In the genomic region with DNA sequence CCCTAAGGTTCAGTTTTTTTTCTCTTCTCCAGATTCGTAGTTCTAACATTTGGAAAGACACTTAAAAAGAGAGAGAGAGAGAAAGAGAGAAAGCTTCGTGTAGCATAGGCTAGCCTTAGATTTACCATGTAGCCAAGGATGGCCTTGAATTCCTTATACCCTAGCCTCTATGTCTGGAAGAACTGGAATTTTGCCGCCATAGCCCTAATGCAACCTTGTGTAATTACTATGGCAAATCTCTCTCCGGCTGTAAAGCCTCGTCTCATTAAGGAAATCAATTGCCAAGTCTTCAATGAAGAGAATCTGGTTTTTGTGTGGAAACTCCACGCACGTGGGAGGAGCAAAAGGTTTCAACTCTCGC, we compare ENCODE assay signal across 7 mouse cellular contexts. TPM values are rescaled to one million over a fixed set of nuclear protein-coding genes. Genes with fewer than 3 reads are reported as not detected.
A peak's percentile ranks its signal among the peaks of the same experiment; 100 is the strongest.
DNase-seq lines count a peak whose midpoint lies in the region; ATAC-seq and TF ChIP-seq lines count a peak whose summit lies in the region.

No protein-coding gene starts in this region.

- 21% methylated on average over 8 of the region's 8 CpGs for WGBS in lung, embryonic 15.5 days
- WGBS in forebrain, embryonic 11.5 days: 16% methylated on average over 8 of the region's 8 CpGs
- 19% methylated on average over 8 of the region's 8 CpGs for WGBS in intestine, postnatal 0 days
- WGBS in neural tube, embryonic 15.5 days: 16% methylated on average over 8 of the region's 8 CpGs

- H3K27me3 ChIP-seq in lung, embryonic 15.5 days: peaks cover 10% of the 10 kb centered on the region
- H3K27me3 ChIP-seq in forebrain, embryonic 11.5 days (ENCODE audit: control insufficient read depth, insufficient read depth, low read length): no peaks in the 10 kb centered on the region
- H3K27me3 ChIP-seq in intestine, postnatal 0 days (replicated peaks; ENCODE audit: control insufficient read depth, insufficient read depth, low read length): no peaks in the 10 kb centered on the region
- no peaks in the 10 kb centered on the region for H3K27me3 ChIP-seq in neural tube, embryonic 15.5 days (replicated peaks)

- intact Hi-C loops in left cerebral cortex, postnatal 14 days (cut with DNase I): loop anchor here (10.0 kb wide), 1 partner anchor 326 kb away; a partner anchor contains a TSS

- no peaks in the 10 kb centered on the region for H3K9me3 ChIP-seq in lung, embryonic 15.5 days
- H3K9me3 ChIP-seq in forebrain, embryonic 11.5 days (ENCODE audit: control insufficient read depth, low read length): no peaks in the 10 kb centered on the region
- no peaks in the 10 kb centered on the region for H3K9me3 ChIP-seq in intestine, postnatal 0 days (ENCODE audit: control insufficient read depth)
- no peaks in the 10 kb centered on the region for H3K9me3 ChIP-seq in neural tube, embryonic 15.5 days (replicated peaks)

- no peaks in the 10 kb centered on the region for H3K36me3 ChIP-seq in lung, embryonic 15.5 days
- H3K36me3 ChIP-seq in forebrain, embryonic 11.5 days (ENCODE audit: control insufficient read depth, insufficient read depth, low read length): no peaks in the 10 kb centered on the region
- no peaks in the 10 kb centered on the region for H3K36me3 ChIP-seq in intestine, postnatal 0 days (ENCODE audit: control insufficient read depth, insufficient read depth)
- no peaks in the 10 kb centered on the region for H3K36me3 ChIP-seq in neural tube, embryonic 15.5 days

- no peak for ATAC-seq in lung, embryonic 15.5 days (ENCODE audit: borderline replicate concordance, extremely low read depth, low FRiP score, low TSS enrichment)
- peak; percentile 32; the same call in 1 of the 2 replicates for ATAC-seq in forebrain, embryonic 11.5 days (replicated peaks; ENCODE audit: low FRiP score)
- peak; percentile 9; the same call in 1 of the 2 replicates for ATAC-seq in intestine, postnatal 0 days
- ATAC-seq in neural tube, embryonic 15.5 days (ENCODE audit: low FRiP score): peak; percentile 32; the same call in 1 of the 2 replicates

- H3K4me1 ChIP-seq in lung, embryonic 15.5 days: 0 out of 2 replicates have a peak, but pooled peaks cover 5% of the 10 kb centered on the region
- no peaks in the 10 kb centered on the region for H3K4me1 ChIP-seq in forebrain, embryonic 11.5 days (replicated peaks; ENCODE audit: control insufficient read depth, insufficient read depth, low read length)
- no peaks in the 10 kb centered on the region for H3K4me1 ChIP-seq in intestine, postnatal 0 days (replicated peaks; ENCODE audit: control insufficient read depth, insufficient read depth, low read length)
- peaks cover 19% of the 10 kb centered on the region for H3K4me1 ChIP-seq in neural tube, embryonic 15.5 days

- no peak overlapping the region for H3K9ac ChIP-seq in lung, embryonic 15.5 days
- no peak overlapping the region for H3K9ac ChIP-seq in forebrain, embryonic 11.5 days (ENCODE audit: low read length)
- no peak overlapping the region for H3K9ac ChIP-seq in intestine, postnatal 0 days (ENCODE audit: low read depth, low read length)
- H3K9ac ChIP-seq in neural tube, embryonic 15.5 days (replicated peaks): peak overlapping the region; percentile 76; the same call in 1 of the 2 replicates

- no peak for DNase-seq in lung, postnatal 14 days
- DNase-seq in forebrain, embryonic 11.5 days (ENCODE audit: low spot score): no peak
- DNase-seq in cerebellum, adult 11-12 months: no peak
- no peak for DNase-seq in left cerebral cortex, postnatal 14 days (ENCODE audit: low spot score in 2 of 2)

- H3K27ac ChIP-seq in lung, embryonic 15.5 days: no peak overlapping the region
- H3K27ac ChIP-seq in forebrain, embryonic 11.5 days (ENCODE audit: low read depth, low read length): no peak overlapping the region
- H3K27ac ChIP-seq in intestine, postnatal 0 days (ENCODE audit: low read depth, low read length): no peak overlapping the region
- peak overlapping the region; percentile 86 for H3K27ac ChIP-seq in neural tube, embryonic 15.5 days (replicated peaks)

- H3K4me2 ChIP-seq in lung, embryonic 15.5 days: peak overlapping the region; percentile 90
- peak overlapping the region; percentile 60 for H3K4me2 ChIP-seq in forebrain, embryonic 11.5 days (ENCODE audit: low read depth, low read length, severe bottlenecking)
- H3K4me2 ChIP-seq in intestine, postnatal 0 days (replicated peaks; ENCODE audit: low read depth): peak overlapping the region; percentile 88
- H3K4me2 ChIP-seq in neural tube, embryonic 15.5 days: peak overlapping the region; percentile 75

- no peak for TF ChIP-seq CTCF in intestine, postnatal 0 days (IDR thresholded peaks at IDR 0.05; ENCODE audit: low read depth)

- H3K4me3 ChIP-seq in lung, embryonic 15.5 days: peak overlapping the region; percentile 69
- H3K4me3 ChIP-seq in forebrain, embryonic 11.5 days (ENCODE audit: low read depth, low read length): peak overlapping the region; percentile 73
- H3K4me3 ChIP-seq in intestine, postnatal 0 days (ENCODE audit: low read depth, low read length): peak overlapping the region; percentile 76
- H3K4me3 ChIP-seq in neural tube, embryonic 15.5 days (replicated peaks): peak overlapping the region; percentile 82

RNA-seq across cellular contexts. Expression of a gene that starts 0.4 kb away (rescaled TPM):
- polyA plus RNA-seq in lung, embryonic 15.5 days (2015; fragmentation: Nextera tagmentation; extraction: Ambion mirVana): 5.5 and 7.3 TPM in 2 replicates
- 22.9 and 23.0 TPM in 2 replicates for polyA plus RNA-seq in forebrain, embryonic 11.5 days (2014; fragmentation: Nextera tagmentation; extraction: Ambion mirVana)
- polyA plus RNA-seq in intestine, postnatal 0 days (2015; fragmentation: Nextera tagmentation; extraction: Ambion mirVana): 1.5 TPM in 2 replicates
- polyA plus RNA-seq in neural tube, embryonic 15.5 days (2015; fragmentation: Nextera tagmentation; extraction: Ambion mirVana): 11.1 and 12.3 TPM in 2 replicates
- total RNA-seq in left cerebral cortex, postnatal 14 days (2021): 10 to 100 TPM; 55.7 to 60.5 TPM

RNA-seq across cellular contexts. Expression of a gene that starts 12.4 kb away (rescaled TPM):
- polyA plus RNA-seq in lung, embryonic 15.5 days (2015; fragmentation: Nextera tagmentation; extraction: Ambion mirVana): 10.6 and 11.2 TPM in 2 replicates
- polyA plus RNA-seq in forebrain, embryonic 11.5 days (2014; fragmentation: Nextera tagmentation; extraction: Ambion mirVana): 28.1 and 28.9 TPM in 2 replicates
- 5.9 and 6.3 TPM in 2 replicates for polyA plus RNA-seq in intestine, postnatal 0 days (2015; fragmentation: Nextera tagmentation; extraction: Ambion mirVana)
- polyA plus RNA-seq in neural tube, embryonic 15.5 days (2015; fragmentation: Nextera tagmentation; extraction: Ambion mirVana): 27.5 and 28.5 TPM in 2 replicates
- 10 to 100 TPM; 29.2 to 37.3 TPM for total RNA-seq in left cerebral cortex, postnatal 14 days (2021)

RNA-seq across cellular contexts. Expression of a gene that starts 26.9 kb away (rescaled TPM):
- polyA plus RNA-seq in lung, embryonic 15.5 days (2015; fragmentation: Nextera tagmentation; extraction: Ambion mirVana): 321 and 331 TPM in 2 replicates
- 378 and 409 TPM in 2 replicates for polyA plus RNA-seq in forebrain, embryonic 11.5 days (2014; fragmentation: Nextera tagmentation; extraction: Ambion mirVana)
- 119 and 120 TPM in 2 replicates for polyA plus RNA-seq in intestine, postnatal 0 days (2015; fragmentation: Nextera tagmentation; extraction: Ambion mirVana)
- 231 and 240 TPM in 2 replicates for polyA plus RNA-seq in neural tube, embryonic 15.5 days (2015; fragmentation: Nextera tagmentation; extraction: Ambion mirVana)
- 100 to 1,000 TPM; 107 to 108 TPM for total RNA-seq in left cerebral cortex, postnatal 14 days (2021)

RNA-seq across cellular contexts. Expression of a gene that starts 32.8 kb away (rescaled TPM):
- 19.0 and 22.1 TPM in 2 replicates for polyA plus RNA-seq in lung, embryonic 15.5 days (2015; fragmentation: Nextera tagmentation; extraction: Ambion mirVana)
- polyA plus RNA-seq in forebrain, embryonic 11.5 days (2014; fragmentation: Nextera tagmentation; extraction: Ambion mirVana): 25.8 and 26.1 TPM in 2 replicates
- polyA plus RNA-seq in intestine, postnatal 0 days (2015; fragmentation: Nextera tagmentation; extraction: Ambion mirVana): 14.3 and 15.4 TPM in 2 replicates
- polyA plus RNA-seq in neural tube, embryonic 15.5 days (2015; fragmentation: Nextera tagmentation; extraction: Ambion mirVana): 27.8 and 30.8 TPM in 2 replicates
- total RNA-seq in left cerebral cortex, postnatal 14 days (2021): 10 to 100 TPM; 31.4 to 32.3 TPM

RNA-seq across cellular contexts. Expression of a gene that starts 48.1 kb away (rescaled TPM):
- polyA plus RNA-seq in lung, embryonic 15.5 days (2015; fragmentation: Nextera tagmentation; extraction: Ambion mirVana): 20.8 and 20.9 TPM in 2 replicates
- polyA plus RNA-seq in forebrain, embryonic 11.5 days (2014; fragmentation: Nextera tagmentation; extraction: Ambion mirVana): 24.6 and 24.7 TPM in 2 replicates
- 5.2 and 6.2 TPM in 2 replicates for polyA plus RNA-seq in intestine, postnatal 0 days (2015; fragmentation: Nextera tagmentation; extraction: Ambion mirVana)
- 21.0 and 22.8 TPM in 2 replicates for polyA plus RNA-seq in neural tube, embryonic 15.5 days (2015; fragmentation: Nextera tagmentation; extraction: Ambion mirVana)
- 10 to 100 TPM in 1 of 2 experiments, 1 to 10 TPM in 1; 10.0 to 11.3 TPM for total RNA-seq in left cerebral cortex, postnatal 14 days (2021)
